Mouse (Mus musculus) CH12.LX (cell line): ENCODE data around the gene Ap3d1. TPM values are rescaled to one million over a fixed set of nuclear protein-coding genes. Genes with fewer than 3 reads are reported as not detected.
A peak's percentile ranks its signal among the peaks of the same experiment; 100 is the strongest.

Experiments
- DNase-seq: peaks from one replicate; pipeline ENCODE4 v3.0.0-alpha.2; 2013; ENCODE audit errors: extremely low read depth
- H3K27ac ChIP-seq: 2 replicates; pipeline ENCODE4 v1.5.1; 2012; ENCODE audit warnings: low read depth, mild to moderate bottlenecking, control low read depth, moderate library complexity; ENCODE audit not compliant: insufficient read depth
- H3K27me3 ChIP-seq: replicated peaks from 2 replicates; pipeline ENCODE3; 2012; ENCODE audit warnings: inconsistent platforms
- H3K36me3 ChIP-seq, 2 experiments: replicated peaks in 1 of 2; 2 replicates each; pipeline versions ENCODE3 to v1.6.1; 2012; ENCODE audit warnings: inconsistent platforms in 1 of 2, low read length in 1 of 2, mild to moderate bottlenecking in 1 of 2, mixed read lengths in 1 of 2, moderate library complexity in 1 of 2; ENCODE audit not compliant: control insufficient read depth in 1 of 2, insufficient read depth in 1 of 2
- H3K4me1 ChIP-seq, 2 experiments: 2 replicates each; pipeline ENCODE4 v1.6.1; 2012; ENCODE audit warnings: inconsistent platforms in 1 of 2, moderate library complexity in 1 of 2; ENCODE audit not compliant: insufficient read depth in 2 of 2, control insufficient read depth in 1 of 2
- H3K4me2 ChIP-seq: 2 replicates; pipeline ENCODE4 v1.6.1; 2012; ENCODE audit warnings: low read depth, mild to moderate bottlenecking, control low read depth; ENCODE audit not compliant: poor library complexity, insufficient read depth, severe bottlenecking
- H3K4me3 ChIP-seq, 3 experiments: fragments of 150-350 bp in 1 of 3; sonication (generic) in 1 of 3; replicated peaks in 1 of 3; 2 replicates each; pipeline versions ENCODE3 to v1.5.1; 2011 to 2012; ENCODE audit warnings: low read depth in 2 of 3, low read length in 2 of 3, mild to moderate bottlenecking in 2 of 3, moderate library complexity in 2 of 3, control low read depth in 1 of 3, improper control_type of control experiment in 1 of 3, inconsistent platforms in 1 of 3, mixed read lengths in 1 of 3; ENCODE audit not compliant: poor library complexity in 1 of 3
- H3K79me2 ChIP-seq: replicated peaks from 2 replicates; pipeline ENCODE4 v1.6.1; 2012; ENCODE audit warnings: mild to moderate bottlenecking, moderate library complexity; ENCODE audit not compliant: control insufficient read depth, poor library complexity, insufficient read depth, severe bottlenecking; ENCODE audit errors: extremely low read depth
- H3K9ac ChIP-seq: 2 replicates; pipeline ENCODE4 v1.6.1; 2012; ENCODE audit warnings: low read depth, mild to moderate bottlenecking, control low read depth, moderate library complexity; ENCODE audit not compliant: insufficient read depth
- H3K9me3 ChIP-seq: replicated peaks from 2 replicates; pipeline ENCODE3; 2012; ENCODE audit warnings: low read length, inconsistent platforms, mixed read lengths
- BHLHE40 ChIP-seq: IDR thresholded peaks from 2 replicates; pipeline ENCODE4 v1.6.1; 2011; ENCODE audit warnings: mild to moderate bottlenecking, low read depth, low read length, improper control_type of control experiment
- CHD2 ChIP-seq: IDR thresholded peaks from 2 replicates; pipeline ENCODE4 v1.6.1; 2011; ENCODE audit warnings: low read length, improper control_type of control experiment
- E2F4 ChIP-seq: IDR thresholded peaks from 2 replicates; pipeline ENCODE4 v1.6.1; 2011; ENCODE audit warnings: low read depth, low read length, improper control_type of control experiment; ENCODE audit not compliant: insufficient replicate concordance
- EP300 ChIP-seq: IDR thresholded peaks from 2 replicates; pipeline ENCODE4 v1.6.1; 2011; ENCODE audit warnings: low read length, improper control_type of control experiment
- IRF4 ChIP-seq: IDR thresholded peaks from 2 replicates; pipeline ENCODE4 v1.6.1; 2014; ENCODE audit warnings: low read depth, mild to moderate bottlenecking, inconsistent platforms, low read length, improper control_type of control experiment
- JUN ChIP-seq: IDR thresholded peaks from 2 replicates; pipeline ENCODE4 v1.6.1; 2011; ENCODE audit warnings: low read depth, mild to moderate bottlenecking, low read length, improper control_type of control experiment, moderate library complexity; ENCODE audit not compliant: insufficient read depth
- JUND ChIP-seq: conservative IDR thresholded peaks from 2 replicates; pipeline ENCODE4 v1.6.1; 2011; ENCODE audit warnings: low read depth, low read length, improper control_type of control experiment
- MAX ChIP-seq: IDR thresholded peaks from 2 replicates; pipeline ENCODE4 v1.6.1; 2011; ENCODE audit warnings: low read length, improper control_type of control experiment
- MEF2A ChIP-seq: IDR thresholded peaks from 2 replicates; pipeline ENCODE4 v1.6.1; 2014; ENCODE audit warnings: low read depth, mild to moderate bottlenecking, inconsistent platforms, low read length, improper control_type of control experiment, borderline replicate concordance
- MYC ChIP-seq: IDR thresholded peaks from 2 replicates; pipeline ENCODE4 v1.6.1; 2011; ENCODE audit warnings: low read depth, mild to moderate bottlenecking, improper control_type of control experiment, low read length
- POLR2A ChIP-seq: IDR thresholded peaks from 2 replicates; pipeline ENCODE4 v1.6.1; 2011; ENCODE audit warnings: low read depth, mild to moderate bottlenecking, improper control_type of control experiment, low read length
- POLR2AphosphoS2 ChIP-seq: IDR thresholded peaks from 2 replicates; pipeline ENCODE4 v1.6.1; 2011; ENCODE audit warnings: low read depth, low read length, improper control_type of control experiment
- RCOR1 ChIP-seq: conservative IDR thresholded peaks from 2 replicates; pipeline ENCODE4 v1.6.1; 2012; ENCODE audit warnings: low read depth, mild to moderate bottlenecking, inconsistent platforms, low read length, improper control_type of control experiment
- SIN3A ChIP-seq: IDR thresholded peaks from 2 replicates; pipeline ENCODE4 v1.6.1; 2012; ENCODE audit warnings: low read length, improper control_type of control experiment, inconsistent platforms
- TBP ChIP-seq: conservative IDR thresholded peaks from 2 replicates; pipeline ENCODE4 v1.6.1; 2011; ENCODE audit warnings: low read depth, low read length, improper control_type of control experiment
- USF1 ChIP-seq: IDR thresholded peaks from 2 replicates; pipeline ENCODE4 v1.6.1; 2014; ENCODE audit warnings: low read depth, mild to moderate bottlenecking, inconsistent platforms, low read length, improper control_type of control experiment
- ZKSCAN1 ChIP-seq: IDR thresholded peaks from 2 replicates; pipeline ENCODE4 v1.6.1; 2012; ENCODE audit warnings: low read depth, inconsistent platforms, low read length, improper control_type of control experiment, borderline replicate concordance
- ZMIZ1 ChIP-seq: IDR thresholded peaks from 2 replicates; pipeline ENCODE4 v1.6.1; 2012; ENCODE audit warnings: low read depth, mild to moderate bottlenecking, inconsistent platforms, low read length, improper control_type of control experiment
- dilution Hi-C: fragments of 300-500 bp; cut with MboI; formaldehyde crosslinking; loops from 2 replicates; pipeline ENCODE4 v1.14.3; 2020; ENCODE audit warnings: low sequenced_read_pairs; ENCODE audit not compliant: extremely low pct_unique_long_range_greater_than_20kb, extremely low pct_ligation_motif_present
- in situ Hi-C: fragments of 300-500 bp; cut with MboI; formaldehyde crosslinking; loops from 3 replicates; pipeline ENCODE4 v1.14.3; 2019; ENCODE audit warnings: low sequenced_read_pairs, low pct_ligation_motif_present, low pct_unique_long_range_greater_than_20kb, mixed read lengths
- polyA plus RNA-seq: library from polyadenylated mRNA; unstranded; fragments of >175 nt; gene quantifications from 2 replicates; pipeline ENCODE4 v1.2.1, GENCODE M21; 2012; ENCODE audit warnings: low read depth; ENCODE audit not compliant: insufficient read length
- total RNA-seq, 2 experiments: library from RNA; depleted of rRNA; stranded (reverse); fragments of 300-350 nt in 1 of 2; fragments of >200 nt in 1 of 2; gene quantifications; 2 replicates each; pipeline ENCODE4 v1.2.3; 2012 to 2014

Ap3d1 gene
- total and polyA plus RNA-seq, 3 experiments = 28.4 to 57.0 (median 49.4) TPM

GRCm38 (mm10) chr10:80680260-80680696 is 61.8 kb downstream of the Ap3d1 start:
- dilution Hi-C loops (no loop called here), in situ Hi-C loops (loop anchor here (5.0 to 25.0 kb wide), 2 partner anchors 68 to 243 kb away; partner anchors contain the start of gene Tcf3)
- H3K27ac ChIP-seq = peak overlapping the region; percentile 59
- no peak overlapping the region for H3K4me2 ChIP-seq
- H3K4me1 ChIP-seq = peaks cover 20 to 69% of the 10 kb centered on the region in 2 experiments
- H3K9ac ChIP-seq = no peak overlapping the region
- H3K36me3 ChIP-seq = peaks cover 5 to 24% of the 10 kb centered on the region in 2 experiments
- no peak for TF ChIP-seq BHLHE40
- TF ChIP-seq MAX = no peak
- TF ChIP-seq IRF4 = no peak
- no peak for TF ChIP-seq ZKSCAN1
- no peak for TF ChIP-seq JUND
- no peak for TF ChIP-seq CHD2
- TF ChIP-seq JUN = no peak
- no peak; the same call in 1 of the 2 replicates for TF ChIP-seq POLR2AphosphoS2
- TF ChIP-seq MEF2A = no peak
- TF ChIP-seq POLR2A = no peak
- TF ChIP-seq ZMIZ1 = no peak; the same call in 1 of the 2 replicates
- H3K79me2 ChIP-seq = peaks cover 7% of the 10 kb centered on the region
- DNase-seq = no peak
- H3K4me3 ChIP-seq = no peak overlapping the region
- H3K27me3 ChIP-seq = no peaks in the 10 kb centered on the region
- no peaks in the 10 kb centered on the region for H3K9me3 ChIP-seq

- H3K9ac ChIP-seq = no peak overlapping the region
- no peaks in the 10 kb centered on the region for H3K9me3 ChIP-seq
- H3K36me3 ChIP-seq = peaks cover 0 to 20% of the 10 kb centered on the region in 2 experiments
- TF ChIP-seq MYC (no peak), RCOR1 (no peak), EP300 (no peak), TBP (no peak), ZMIZ1 (no peak), E2F4 (no peak), SIN3A (no peak), JUND (no peak), USF1 (no peak)
- dilution Hi-C loops = no loop called here
- peaks cover 20 to 69% of the 10 kb centered on the region in 2 experiments for H3K4me1 ChIP-seq
- H3K4me3 ChIP-seq = no peak overlapping the region
- in situ Hi-C loops = loop anchor here (5.0 to 25.0 kb wide), 2 partner anchors 67 to 242 kb away; partner anchors contain the start of gene Tcf3
- peak overlapping the region; percentile 59 for H3K27ac ChIP-seq
- peaks cover 13% of the 10 kb centered on the region for H3K79me2 ChIP-seq
- DNase-seq = no peak
- H3K27me3 ChIP-seq = no peaks in the 10 kb centered on the region
- H3K4me2 ChIP-seq = no peak overlapping the region
Observed at GRCm38 (mm10) chr10:80679556-80680259, 62.4 kb downstream of the Ap3d1 start.
